In the genomic region with DNA sequence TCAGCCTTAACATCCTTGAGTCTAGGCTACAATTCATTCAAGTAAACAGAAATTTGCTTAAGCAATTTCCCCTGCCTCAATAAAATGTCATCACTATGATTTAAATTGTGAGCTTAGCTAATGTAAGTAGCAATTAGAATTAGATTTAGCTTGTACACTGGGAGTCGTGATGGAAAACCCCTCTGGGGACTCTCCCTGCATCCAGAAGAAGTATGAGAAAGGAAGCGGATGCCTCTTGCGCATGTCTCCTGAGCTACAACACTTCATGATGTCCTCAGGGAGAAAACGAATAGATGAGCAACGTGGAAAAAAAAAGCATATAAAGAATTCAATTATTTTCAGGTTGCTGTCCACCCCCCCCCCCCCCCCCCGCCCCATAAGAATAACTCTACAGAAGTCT, we compare ENCODE assay signal across 21 mouse cellular contexts.
"Had no signal": no experiment of that assay in that cellular context is flagged by ENCODE, and none has a peak within 500 bp of the region (broad histone marks: within the 10 kb centered on the region; RNA-seq: fewer than 3 reads in every experiment).

No protein-coding gene starts in this region.

- H3K9ac ChIP-seq: liver, embryonic 13.5 days; liver, embryonic 15.5 days; liver, postnatal 0 days; lung, embryonic 15.5 days; midbrain, embryonic 15.5 days; neural tube, embryonic 12.5 days; stomach, embryonic 15.5 days had no signal

- H3K27me3 ChIP-seq: liver, embryonic 13.5 days; liver, embryonic 15.5 days; lung, embryonic 15.5 days; midbrain, embryonic 15.5 days; neural tube, embryonic 12.5 days; stomach, embryonic 15.5 days had no signal

- ATAC-seq: liver, postnatal 0 days; lung, postnatal 0 days; midbrain, embryonic 15.5 days had no signal

- H3K4me3 ChIP-seq: liver, embryonic 13.5 days; liver, embryonic 15.5 days; lung, embryonic 15.5 days; megakaryocyte, embryonic 14.5 days; midbrain, embryonic 15.5 days; neural tube, embryonic 12.5 days; stomach, embryonic 15.5 days had no signal

- H3K27ac ChIP-seq: liver, embryonic 13.5 days; liver, embryonic 15.5 days; lung, embryonic 15.5 days; macrophage; midbrain, embryonic 15.5 days; neural tube, embryonic 12.5 days; stomach, embryonic 15.5 days; stomach, postnatal 0 days had no signal

- DNase-seq: liver, embryonic 13.5 days; liver, postnatal 0 days; lung, adult 2 months; lung, postnatal 14 days; lung, postnatal 36 days; right cerebral cortex, postnatal 14 days; right cerebral cortex, postnatal 4 days; spleen, adult 18-20 months; thymus, adult 2 months; thymus, postnatal 25 days; thymus, postnatal 4 days had no signal

- H3K4me1 ChIP-seq: liver, embryonic 13.5 days; liver, embryonic 15.5 days; lung, embryonic 15.5 days; megakaryocyte, embryonic 14.5 days; midbrain, embryonic 15.5 days; neural tube, embryonic 12.5 days; stomach, embryonic 15.5 days had no signal

- H3K36me3 ChIP-seq: liver, embryonic 13.5 days; liver, embryonic 15.5 days; lung, embryonic 15.5 days; midbrain, embryonic 15.5 days; neural tube, embryonic 12.5 days; stomach, embryonic 15.5 days had no signal

- H3K4me2 ChIP-seq: liver, embryonic 11.5 days; liver, embryonic 13.5 days; liver, embryonic 15.5 days; lung, embryonic 15.5 days; midbrain, embryonic 15.5 days; neural tube, embryonic 12.5 days; stomach, embryonic 15.5 days had no signal

- H3K9me3 ChIP-seq: liver, embryonic 13.5 days; liver, embryonic 15.5 days; lung, embryonic 15.5 days; midbrain, embryonic 15.5 days; neural tube, embryonic 12.5 days; stomach, embryonic 15.5 days had no signal
